Mouse (Mus musculus) bone marrow, adult 2 months (tissue): ENCODE measurements around the gene Arhgef28.

Experiments
- CTCF ChIP-seq: fragments of 200-500 bp; IDR thresholded peaks from 2 replicates; pipeline ENCODE4 v1.5.1; 2011; ENCODE audit warnings: low read length, control low read depth; ENCODE audit not compliant: control insufficient read depth, insufficient read depth
- POLR2A ChIP-seq: fragments of 200-500 bp; IDR thresholded peaks from 2 replicates; pipeline ENCODE4 v1.6.1; 2011; ENCODE audit warnings: low read depth, mild to moderate bottlenecking, control low read depth, low read length, borderline replicate concordance; ENCODE audit not compliant: control insufficient read depth

GRCm38 (mm10) chr13:98014892-98015291 is 191.3 kb downstream of the Arhgef28 start:
- TF ChIP-seq POLR2A (no peak), CTCF (no peak)
